Mouse (Mus musculus) ovary, adult 18-20 months (tissue): Measurements from ENCODE around the gene Fuk.
A peak's percentile ranks its signal among the peaks of the same experiment; 100 is the strongest.
"Not testable (repeated sequence)": the region's sequence is repeated elsewhere in the genome, so short reads cannot be mapped to it uniquely, and the experiment has no call there.

Experiments used
- DNase-seq: peaks from one replicate; pipeline ENCODE4 v3.0.0; 2022; ENCODE audit warnings: low spot score, mixed read lengths

The Fuk gene

DNA sequence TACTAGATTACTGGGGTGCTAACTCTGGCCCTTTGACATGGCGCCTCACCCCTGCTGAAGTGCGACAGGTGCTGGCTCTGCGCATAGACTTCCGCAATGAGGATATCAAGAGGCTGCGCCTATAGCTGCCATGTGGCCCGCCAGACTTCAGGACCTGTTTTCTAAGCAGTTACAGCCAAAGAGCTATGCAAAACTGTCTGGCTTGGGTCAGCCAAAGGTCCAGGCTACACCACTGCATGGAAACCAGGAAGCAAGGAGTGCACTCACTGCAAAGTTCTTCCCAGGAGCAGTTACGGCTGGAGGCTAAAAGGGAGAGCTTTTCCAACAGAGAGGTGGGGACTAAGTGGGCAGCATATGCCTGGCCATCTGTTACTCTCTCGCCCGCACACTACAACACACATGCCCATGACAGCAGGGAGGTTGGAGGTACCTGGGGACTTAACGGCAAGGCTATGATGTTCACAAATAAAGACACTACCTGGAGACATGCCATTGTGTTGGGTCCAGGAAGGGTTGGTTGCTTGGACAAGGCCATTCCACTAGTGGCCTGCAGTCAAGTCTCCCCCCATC, 20.5 kb downstream of the Fuk start:
- DNase-seq: no peak

DNA sequence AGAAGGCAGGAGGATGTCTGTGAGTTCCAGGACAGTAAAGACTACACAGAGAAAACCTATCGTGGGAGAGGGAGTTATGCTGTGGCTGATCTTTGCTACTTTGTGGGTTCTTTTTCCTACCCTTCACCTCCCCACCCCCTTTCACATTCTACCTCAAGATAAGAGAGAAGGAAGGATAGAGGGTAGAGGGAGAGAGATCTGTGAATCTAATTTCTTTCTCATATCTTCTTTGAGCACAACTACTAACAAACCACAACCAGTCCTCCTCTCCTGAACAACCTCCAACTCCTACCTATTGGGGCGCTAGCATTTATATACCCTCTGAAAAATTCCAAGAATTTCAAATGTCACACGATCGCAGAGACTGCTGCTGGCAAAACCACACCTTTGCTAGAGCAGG, 24.4 kb downstream of the Fuk start:
- DNase-seq: no peak

DNA sequence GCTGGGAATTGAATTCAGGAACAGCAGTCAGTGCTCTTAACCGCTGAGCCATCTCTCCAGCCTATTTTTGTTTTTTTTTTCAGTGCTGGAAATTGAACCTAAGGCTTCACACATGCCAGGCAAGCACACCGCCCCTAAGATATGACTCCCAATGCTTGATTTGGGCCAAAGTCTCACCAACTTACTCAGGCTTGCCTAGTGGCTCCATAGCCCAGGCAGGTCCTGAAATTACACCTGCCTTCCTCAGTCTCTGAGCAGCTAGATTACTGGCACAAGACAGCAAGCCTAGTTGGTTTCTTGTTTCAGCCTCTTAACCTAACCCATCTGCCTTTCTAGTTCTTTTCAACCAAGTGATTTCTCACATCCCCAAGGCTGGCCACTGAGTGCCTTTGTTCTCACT, 31.8 kb downstream of the Fuk start:
- no peak for DNase-seq

DNA sequence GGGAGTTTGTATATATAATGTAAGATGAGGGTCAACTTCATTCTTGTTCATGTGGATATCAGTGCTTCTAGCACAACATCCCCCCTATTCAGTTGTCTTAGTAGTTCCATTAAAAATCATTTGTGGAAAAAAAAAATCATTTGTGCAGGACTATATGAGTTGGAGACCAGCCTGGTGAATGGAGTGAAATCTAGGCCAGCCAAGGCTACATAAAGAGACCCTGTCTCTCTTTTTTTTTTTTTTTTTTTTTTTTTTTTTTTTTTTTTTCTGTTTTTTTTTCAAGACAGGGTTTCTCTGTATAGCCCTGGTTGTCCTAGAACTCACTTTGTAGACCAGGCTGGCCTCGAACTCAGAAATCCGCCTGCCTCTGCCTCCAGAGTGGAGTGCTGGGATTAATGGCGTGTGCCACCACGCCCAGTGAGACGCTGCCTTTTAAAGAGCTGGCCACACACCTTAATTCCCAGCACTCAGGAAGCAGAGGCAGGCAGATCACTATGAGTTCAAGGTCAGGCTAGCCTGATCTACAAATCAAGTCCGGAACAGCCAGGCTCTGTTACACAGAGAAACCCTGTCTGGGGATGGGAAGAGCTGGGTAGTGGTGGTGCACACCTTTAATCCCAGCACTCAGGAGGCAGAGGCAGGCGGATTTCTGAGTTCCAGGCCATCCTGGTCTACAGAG, 40.8 kb downstream of the Fuk start:
- DNase-seq: not testable (repeated sequence)

DNA sequence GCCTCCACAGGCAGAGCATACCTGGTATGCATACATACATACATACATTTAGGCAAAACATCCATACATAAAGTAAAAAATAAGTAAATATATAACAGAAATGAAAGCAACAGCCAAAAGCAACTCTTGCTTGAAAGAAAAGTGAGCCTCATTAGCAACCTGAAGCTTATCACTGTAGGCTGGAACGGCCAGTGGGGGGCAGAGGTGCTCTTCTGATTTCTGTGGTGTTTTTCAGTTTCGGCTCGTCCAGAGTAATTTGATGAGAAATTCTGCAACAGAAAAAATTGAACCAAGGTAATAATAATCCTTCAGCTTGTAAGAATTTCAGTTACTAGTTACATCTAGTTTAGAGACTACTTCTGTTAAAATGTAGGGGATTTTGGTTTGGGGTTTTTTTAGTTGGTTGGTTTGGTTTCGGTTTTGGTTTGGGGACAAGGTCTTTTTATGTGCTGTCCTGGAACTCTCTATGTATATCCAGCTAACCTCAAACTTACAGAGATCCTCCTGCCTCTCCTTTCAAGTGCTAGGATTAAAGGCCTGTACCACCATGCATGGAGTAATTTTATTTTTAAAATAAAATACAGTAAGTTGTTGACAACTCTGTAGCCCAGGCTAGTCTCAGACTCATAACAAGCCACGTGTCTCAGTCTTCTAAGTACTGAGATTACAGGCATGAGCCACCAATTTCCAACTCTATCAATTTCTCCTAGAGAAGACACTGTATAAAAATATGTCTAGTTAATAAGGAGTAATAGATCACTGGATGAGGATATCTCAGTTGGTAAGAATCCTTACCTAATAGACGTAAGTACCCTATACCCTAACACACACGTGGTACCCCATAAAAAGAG, 42.4 kb downstream of the Fuk start:
- no peak for DNase-seq

DNA sequence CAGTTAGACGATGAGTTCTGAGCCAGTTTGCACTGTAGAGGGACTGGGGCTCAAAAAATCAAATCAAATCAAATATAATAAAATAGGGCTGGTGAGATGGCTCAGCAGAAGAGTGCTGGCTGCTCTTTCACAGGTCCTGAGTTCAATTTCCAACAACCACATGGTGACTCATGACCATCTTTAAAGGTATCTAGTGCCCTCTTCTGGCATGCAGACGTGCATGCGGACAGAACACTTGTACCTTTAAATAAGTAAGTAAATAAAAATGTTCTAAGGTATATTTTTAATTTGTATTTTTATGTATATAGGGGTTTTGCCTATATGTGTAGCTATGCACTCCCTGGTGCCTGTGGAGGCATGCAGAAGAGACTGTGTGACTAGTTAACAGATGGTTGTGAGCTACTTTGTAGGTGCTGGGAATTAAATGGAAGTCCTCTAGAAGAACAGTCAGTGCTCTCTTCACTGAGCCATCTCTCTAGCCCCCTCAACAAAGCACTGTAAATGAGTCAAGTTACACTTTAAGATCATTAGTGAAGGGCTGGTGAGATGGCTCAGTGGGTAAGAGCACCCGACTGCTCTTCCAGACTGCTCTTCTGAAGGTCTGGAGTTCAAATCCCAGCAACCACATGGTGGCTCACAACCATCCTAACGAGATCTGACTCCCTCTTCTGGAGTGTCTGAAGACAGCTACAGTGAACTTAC, 45.4 kb downstream of the Fuk start:
- DNase-seq: no peak

DNA sequence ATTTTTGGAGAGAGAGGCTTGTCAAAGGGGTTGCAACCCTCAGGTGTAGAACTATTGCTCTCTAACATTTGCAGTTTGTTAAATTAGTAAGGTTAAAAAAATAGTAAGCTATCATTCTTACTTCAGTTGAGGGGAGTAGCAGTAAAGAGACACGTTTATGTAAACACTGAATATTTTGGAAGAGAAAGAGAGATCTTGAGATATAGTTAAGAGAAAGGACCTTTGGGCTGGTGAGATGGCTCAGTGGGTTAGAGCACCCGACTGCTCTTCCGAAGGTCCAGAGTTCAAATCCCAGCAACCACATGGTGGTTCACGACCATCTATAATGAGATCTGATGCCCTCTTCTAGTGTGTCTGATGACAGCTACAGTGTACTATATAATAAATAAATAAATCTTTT, 46.2 kb downstream of the Fuk start:
- DNase-seq: not testable (repeated sequence)

DNA sequence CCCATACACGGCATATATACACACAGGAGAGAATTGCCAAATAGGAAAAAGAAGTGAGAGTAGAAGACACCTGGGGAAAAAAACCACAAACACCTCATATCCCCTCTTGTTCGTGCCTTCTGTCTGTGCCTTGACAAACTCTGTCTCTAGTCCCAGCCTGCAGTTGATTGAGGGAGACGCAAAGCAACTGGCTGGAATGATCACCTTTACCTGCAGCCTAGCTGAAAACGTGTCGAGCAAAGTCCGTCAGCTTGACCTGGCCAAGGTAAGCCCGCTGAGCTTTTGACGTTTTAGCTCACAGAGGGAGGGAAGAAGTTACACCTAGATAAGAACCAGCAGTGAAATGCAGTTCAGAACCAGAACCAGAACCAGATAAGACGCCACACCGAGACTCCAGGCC, 51.1 kb downstream of the Fuk start:
- DNase-seq: no peak

DNA sequence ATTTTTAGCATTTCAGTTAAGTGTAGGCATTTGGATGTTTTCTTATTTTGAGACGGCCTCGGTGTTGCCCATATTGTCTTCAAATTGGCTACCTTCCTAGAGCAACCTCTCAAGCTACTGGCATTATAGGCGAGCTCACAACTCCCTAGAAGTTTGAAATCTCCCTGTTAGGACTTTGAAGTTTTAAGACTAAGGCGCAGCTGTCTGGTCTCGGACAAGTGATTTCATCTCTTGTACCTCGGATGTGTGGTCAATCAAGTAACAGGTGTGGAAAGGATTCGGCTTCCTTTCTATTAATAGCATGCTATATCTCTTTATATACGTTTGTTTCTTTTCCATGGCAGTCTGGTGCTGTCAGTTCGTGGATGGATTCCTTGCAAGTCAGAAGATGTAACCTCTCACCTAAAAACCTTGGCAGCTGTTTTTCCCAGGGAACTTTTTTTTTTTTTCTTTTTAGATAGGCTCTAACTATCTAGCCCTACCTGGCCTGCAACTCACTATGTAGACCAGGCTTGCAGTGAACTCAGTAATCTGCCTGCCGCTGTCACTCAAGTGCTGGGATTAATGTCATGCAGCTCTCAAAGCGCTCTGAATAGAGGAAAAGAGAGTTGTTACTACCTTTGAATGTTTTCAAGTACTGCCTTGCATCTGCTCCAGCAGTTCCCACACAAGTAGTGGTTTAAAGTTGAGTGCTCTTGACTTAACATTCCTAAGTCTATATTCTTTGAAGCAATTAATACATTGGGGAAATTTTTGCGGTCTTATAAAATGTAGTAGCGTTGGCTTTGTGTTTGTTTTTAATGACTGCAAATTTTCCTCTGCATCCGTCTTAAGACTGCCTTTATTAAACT, 54.4 kb downstream of the Fuk start:
- no peak for DNase-seq

DNA sequence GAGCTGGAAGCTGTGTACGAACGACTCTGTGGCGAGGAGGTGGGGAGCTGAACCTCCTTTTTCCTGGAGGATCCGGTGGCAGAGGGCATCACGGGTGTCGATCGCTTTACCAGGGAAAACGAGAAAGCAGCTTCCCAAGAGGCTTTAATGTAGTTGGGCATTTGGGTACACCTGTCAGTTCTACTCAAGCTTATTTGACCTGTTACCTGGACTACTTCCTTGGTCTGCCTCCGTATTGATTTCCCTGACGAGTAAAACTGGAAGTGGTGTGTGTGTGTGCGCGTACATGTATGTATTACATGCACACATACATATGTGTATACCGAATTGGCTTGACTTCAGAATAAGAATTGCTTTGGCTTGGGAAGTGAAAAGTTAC, 55.1 kb downstream of the Fuk start:
- DNase-seq: no peak

DNA sequence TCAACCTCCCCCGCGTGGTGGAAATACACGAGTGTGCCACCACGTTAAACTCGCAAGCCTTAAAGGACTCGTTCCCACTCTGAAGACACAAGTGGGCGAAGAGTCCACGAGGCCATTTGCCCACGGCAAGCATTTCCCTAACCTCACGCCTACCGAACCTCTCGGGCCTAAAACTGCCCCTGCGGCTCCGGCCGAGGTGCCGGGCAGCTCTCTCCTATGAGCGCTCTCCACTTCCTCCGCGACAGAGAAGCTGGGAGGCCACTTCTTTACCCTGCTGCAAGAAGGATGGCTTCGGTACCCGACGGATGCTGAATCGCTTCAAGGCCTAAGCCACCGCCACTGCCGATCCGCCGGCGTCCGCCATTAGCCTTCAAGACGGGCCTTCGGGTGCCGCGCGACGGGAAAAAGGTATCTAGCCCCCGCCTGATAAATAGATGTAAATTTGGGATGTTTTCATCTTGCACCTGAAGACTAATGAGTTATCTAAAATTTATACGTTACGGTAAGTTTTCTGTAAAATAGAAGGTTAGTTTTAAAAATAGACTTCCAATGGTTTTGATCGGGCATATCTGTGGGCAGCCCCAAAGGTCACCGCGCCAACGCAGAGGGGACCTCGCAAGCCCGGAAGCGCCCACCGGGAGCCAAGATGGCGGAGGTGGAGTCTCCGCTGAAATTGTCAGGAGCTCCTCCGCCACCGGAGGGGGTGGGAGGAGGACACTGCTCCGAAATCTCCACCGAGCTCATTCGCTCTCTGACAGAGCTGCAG, 55.7 kb downstream of the Fuk start, which contains the start of the genes Cog4 and Sf3b3:
Gene Cog4, plus strand, starts transcription at position 196 of the 766 bp plus-strand sequence.
Gene Sf3b3, minus strand, starts transcription at position 383 of the 766 bp plus-strand sequence.
- DNase-seq: peak; percentile 74

DNA sequence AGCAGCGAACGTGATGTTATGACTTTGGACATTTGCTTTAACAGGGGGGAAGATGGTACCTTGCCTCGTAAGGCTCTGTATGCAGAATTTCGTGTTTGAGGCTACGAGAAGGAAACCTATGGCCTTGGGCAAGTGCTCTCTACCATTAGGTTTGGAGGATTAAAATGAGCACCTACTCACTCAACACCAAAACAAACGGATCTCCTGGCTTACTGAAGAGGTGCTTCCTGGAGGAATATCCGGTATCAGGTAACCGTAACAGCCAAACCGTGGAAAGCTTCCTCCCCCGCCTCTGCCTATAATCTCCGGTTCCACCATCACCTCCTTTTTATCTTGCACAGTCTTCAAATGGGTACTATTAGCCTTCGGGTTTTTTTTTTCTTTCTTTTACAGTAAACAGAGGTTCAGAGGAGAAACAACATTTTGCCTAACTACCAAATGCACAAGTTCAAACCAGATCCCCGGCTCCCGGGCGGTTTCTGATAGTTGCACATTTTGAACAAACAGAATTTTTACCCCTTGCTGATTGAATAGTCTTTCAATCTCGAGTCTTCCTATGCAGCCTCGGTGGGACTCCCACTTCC, 56.4 kb downstream of the Fuk start:
- DNase-seq: no peak

DNA sequence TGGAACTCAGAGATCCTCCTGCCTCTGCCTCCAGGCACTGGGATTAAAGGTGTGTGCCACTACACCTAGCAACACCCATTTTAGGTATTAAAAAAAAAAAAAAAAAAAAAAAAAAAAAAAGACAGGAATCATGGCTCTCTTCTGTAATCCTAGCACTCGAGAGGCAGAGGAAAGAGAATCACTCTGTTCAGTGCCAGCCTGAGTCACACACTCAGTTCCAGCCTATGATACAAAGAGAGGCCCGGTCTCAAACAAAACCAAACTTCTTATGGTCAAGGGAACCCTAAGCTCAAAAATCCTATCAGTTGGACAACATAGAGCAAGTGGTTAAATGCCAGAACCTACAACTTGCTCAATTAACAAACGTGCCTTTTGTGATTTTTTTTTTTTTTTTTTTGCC, 57.3 kb downstream of the Fuk start:
- no peak for DNase-seq

DNA sequence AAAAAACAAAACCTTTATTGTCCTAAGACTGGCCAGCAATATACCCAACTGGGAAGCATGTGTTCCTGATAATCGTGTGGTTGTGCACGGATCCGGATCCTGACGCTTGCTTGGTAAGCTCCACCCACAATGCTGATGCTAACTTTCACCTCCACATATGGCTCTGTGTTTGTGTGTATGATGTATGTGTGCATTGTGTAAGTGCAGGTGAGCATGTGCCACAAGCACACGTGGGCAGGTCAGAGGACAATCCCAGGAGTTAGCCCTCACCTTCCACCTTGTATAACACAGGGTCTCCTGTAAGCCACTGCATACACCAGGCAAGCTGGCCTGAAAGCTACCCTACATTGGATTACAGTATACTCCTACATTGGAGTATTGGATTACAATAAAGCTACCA, 59.1 kb downstream of the Fuk start:
- no peak for DNase-seq

DNA sequence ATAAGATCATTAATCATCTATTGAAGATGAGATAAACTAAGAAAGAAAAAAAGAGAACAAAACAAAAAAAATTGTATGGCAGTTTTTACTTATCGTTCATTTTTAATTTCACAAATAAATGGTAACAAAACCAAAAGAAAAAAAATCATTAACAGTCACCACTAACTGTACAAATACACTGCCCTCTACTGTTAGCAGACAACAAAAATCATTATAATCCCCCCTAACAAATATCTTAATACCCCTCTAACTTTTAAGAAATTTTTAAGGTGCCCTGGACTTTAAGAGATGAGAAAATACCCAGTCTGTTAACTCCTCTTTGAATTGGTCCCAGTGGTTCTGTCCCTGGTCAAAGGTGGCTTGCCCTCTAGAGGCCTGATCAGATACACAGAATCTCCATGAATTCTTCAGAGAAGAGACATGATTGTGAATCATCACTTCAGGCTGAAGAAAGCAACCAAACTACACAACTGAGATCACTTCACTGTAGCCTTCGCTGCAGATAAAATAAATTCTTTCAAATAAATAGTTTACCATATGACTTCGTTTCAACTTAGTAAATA, 60.2 kb downstream of the Fuk start:
- DNase-seq: no peak
